Mouse (Mus musculus) ZHBTc4 (cell line): ENCODE results near the gene Ssrp1.

ENCODE experiments used
- DNase-seq: peaks from one replicate; pipeline ENCODE4 v3.0.0-alpha.2; 2011; ENCODE audit warnings: low read depth, low spot score

Gene Ssrp1

GRCm38 (mm10) chr2:85037047-85038026 lies at the start of gene Ssrp1, which contains the start of gene P2rx3:
Gene Ssrp1 (plus strand): TSS chr2:85037234.
Gene P2rx3 (minus strand): TSS chr2:85037462.
- DNase-seq, result peak; percentile 97

- no peak for DNase-seq
Observed at GRCm38 (mm10) chr2:84987930-84988329, 49.1 kb upstream of the Ssrp1 start, which contains the start of gene Prg3. Gene Prg3 (plus strand): TSS chr2:84988215.

GRCm38 (mm10) chr2:84996376-84996775 lies 40.7 kb upstream of the Ssrp1 start:
- no peak for DNase-seq

GRCm38 (mm10) chr2:84999486-85000181 lies 37.4 kb upstream of the Ssrp1 start:
- DNase-seq, result no peak

- DNase-seq, result no peak
Observed at GRCm38 (mm10) chr2:85001497-85001896, 35.5 kb upstream of the Ssrp1 start.

- DNase-seq, result peak; percentile 68
Observed at GRCm38 (mm10) chr2:85002575-85002974, 34.5 kb upstream of the Ssrp1 start.

GRCm38 (mm10) chr2:85004341-85004740 lies 32.7 kb upstream of the Ssrp1 start:
- DNase-seq, result no peak

GRCm38 (mm10) chr2:85006600-85006999 lies 30.4 kb upstream of the Ssrp1 start:
- DNase-seq, result no peak

GRCm38 (mm10) chr2:85007729-85008128 lies 29.3 kb upstream of the Ssrp1 start:
- peak; percentile 58 for DNase-seq

GRCm38 (mm10) chr2:85009212-85009611 lies 27.8 kb upstream of the Ssrp1 start:
- no peak for DNase-seq

- DNase-seq, result no peak
Observed at GRCm38 (mm10) chr2:85011906-85012604, 25.0 kb upstream of the Ssrp1 start.

- DNase-seq, result no peak
Observed at GRCm38 (mm10) chr2:85012679-85013078, 24.4 kb upstream of the Ssrp1 start.

- no peak for DNase-seq
Observed at GRCm38 (mm10) chr2:85013826-85014587, 23.0 kb upstream of the Ssrp1 start.

- DNase-seq, result no peak
Observed at GRCm38 (mm10) chr2:85014588-85014982, 22.4 kb upstream of the Ssrp1 start.

GRCm38 (mm10) chr2:85022043-85022442 lies 15.0 kb upstream of the Ssrp1 start:
- peak; percentile 56 for DNase-seq

- DNase-seq, result no peak
Observed at GRCm38 (mm10) chr2:85026178-85026577, 10.9 kb upstream of the Ssrp1 start.

GRCm38 (mm10) chr2:85027281-85027680 lies 9.8 kb upstream of the Ssrp1 start:
- no peak for DNase-seq

- DNase-seq, result peak; percentile 19
Observed at GRCm38 (mm10) chr2:85029897-85030296, 7.1 kb upstream of the Ssrp1 start.

- DNase-seq, result no peak
Observed at GRCm38 (mm10) chr2:85030989-85031388, 6.0 kb upstream of the Ssrp1 start.

GRCm38 (mm10) chr2:85033121-85033520 lies 3.9 kb upstream of the Ssrp1 start:
- DNase-seq, result no peak

GRCm38 (mm10) chr2:85034169-85034568 lies 2.9 kb upstream of the Ssrp1 start:
- DNase-seq, result no peak
